Mouse (Mus musculus): ENCODE data around the gene Itpk1. TPM values are rescaled to one million over a fixed set of nuclear protein-coding genes. Genes with fewer than 3 reads are reported as not detected.

Itpk1 gene
- polyA plus RNA-seq, 1 experiment: 126 TPM

- no peaks in the 10 kb centered on the region for H3K4me1 ChIP-seq (ENCODE audit: control insufficient read depth, insufficient read depth, insufficient read length, low read length)
- no peak overlapping the region for H3K27ac ChIP-seq (replicated peaks; ENCODE audit: low read depth, low read length)
- no peak overlapping the region for H3K4me3 ChIP-seq (ENCODE audit: insufficient read depth, low read depth, low read length)
Observed at GRCm38 (mm10) chr12:102723861-102724260, 19.1 kb upstream of the Itpk1 start.

- Histone ChIP-seq H3K27ac (replicated peaks; ENCODE audit: low read depth, low read length) (no peak overlapping the region), H3K4me1 (ENCODE audit: control insufficient read depth, insufficient read depth, insufficient read length, low read length) (no peaks in the 10 kb centered on the region), H3K4me3 (ENCODE audit: insufficient read depth, low read depth, low read length) (no peak overlapping the region)
Observed at GRCm38 (mm10) chr12:102722966-102723365, 18.2 kb upstream of the Itpk1 start.

- H3K4me3 ChIP-seq (ENCODE audit: insufficient read depth, low read depth, low read length): no peak overlapping the region
- no peak overlapping the region for H3K27ac ChIP-seq (replicated peaks; ENCODE audit: low read depth, low read length)
- no peaks in the 10 kb centered on the region for H3K4me1 ChIP-seq (ENCODE audit: control insufficient read depth, insufficient read depth, insufficient read length, low read length)
Observed at GRCm38 (mm10) chr12:102722451-102722850, 17.7 kb upstream of the Itpk1 start.

- H3K27ac ChIP-seq (replicated peaks; ENCODE audit: low read depth, low read length): no peak overlapping the region
- no peaks in the 10 kb centered on the region for H3K4me1 ChIP-seq (ENCODE audit: control insufficient read depth, insufficient read depth, insufficient read length, low read length)
- H3K4me3 ChIP-seq (ENCODE audit: insufficient read depth, low read depth, low read length): no peak overlapping the region
Observed at GRCm38 (mm10) chr12:102719552-102720315, 15.0 kb upstream of the Itpk1 start.

- H3K27ac ChIP-seq (replicated peaks; ENCODE audit: low read depth, low read length): no peak overlapping the region
- no peaks in the 10 kb centered on the region for H3K4me1 ChIP-seq (ENCODE audit: control insufficient read depth, insufficient read depth, insufficient read length, low read length)
- H3K4me3 ChIP-seq (ENCODE audit: insufficient read depth, low read depth, low read length): no peak overlapping the region
Observed at GRCm38 (mm10) chr12:102714654-102715395, 10.1 kb upstream of the Itpk1 start.

GRCm38 (mm10) chr12:102714116-102714515 lies 9.4 kb upstream of the Itpk1 start:
- Histone ChIP-seq H3K27ac (replicated peaks; ENCODE audit: low read depth, low read length) (no peak overlapping the region; the same call in 1 of the 2 replicates), H3K4me3 (ENCODE audit: insufficient read depth, low read depth, low read length) (no peak overlapping the region), H3K4me1 (ENCODE audit: control insufficient read depth, insufficient read depth, insufficient read length, low read length) (no peaks in the 10 kb centered on the region)

GRCm38 (mm10) chr12:102713153-102713865 lies 8.6 kb upstream of the Itpk1 start:
- Histone ChIP-seq H3K4me3 (ENCODE audit: insufficient read depth, low read depth, low read length) (peak overlapping the region; percentile 27), H3K27ac (replicated peaks; ENCODE audit: low read depth, low read length) (peak overlapping the region; percentile 41), H3K4me1 (ENCODE audit: control insufficient read depth, insufficient read depth, insufficient read length, low read length) (no peaks in the 10 kb centered on the region)

GRCm38 (mm10) chr12:102710851-102711375 lies 6.2 kb upstream of the Itpk1 start:
- Histone ChIP-seq H3K4me1 (ENCODE audit: control insufficient read depth, insufficient read depth, insufficient read length, low read length) (no peaks in the 10 kb centered on the region), H3K4me3 (ENCODE audit: insufficient read depth, low read depth, low read length) (no peak overlapping the region), H3K27ac (replicated peaks; ENCODE audit: low read depth, low read length) (no peak overlapping the region)

GRCm38 (mm10) chr12:102709896-102710295 lies 5.2 kb upstream of the Itpk1 start:
- Histone ChIP-seq H3K4me3 (ENCODE audit: insufficient read depth, low read depth, low read length) (no peak overlapping the region), H3K27ac (replicated peaks; ENCODE audit: low read depth, low read length) (no peak overlapping the region), H3K4me1 (ENCODE audit: control insufficient read depth, insufficient read depth, insufficient read length, low read length) (no peaks in the 10 kb centered on the region)

GRCm38 (mm10) chr12:102708220-102708619 lies 3.5 kb upstream of the Itpk1 start:
- H3K4me1 ChIP-seq (ENCODE audit: control insufficient read depth, insufficient read depth, insufficient read length, low read length): no peaks in the 10 kb centered on the region
- H3K27ac ChIP-seq (replicated peaks; ENCODE audit: low read depth, low read length): peak overlapping the region; percentile 32; the same call in 1 of the 2 replicates
- no peak overlapping the region for H3K4me3 ChIP-seq (ENCODE audit: insufficient read depth, low read depth, low read length)

GRCm38 (mm10) chr12:102706833-102707463 lies 2.2 kb upstream of the Itpk1 start:
- H3K4me1 ChIP-seq (ENCODE audit: control insufficient read depth, insufficient read depth, insufficient read length, low read length): no peaks in the 10 kb centered on the region
- H3K4me3 ChIP-seq (ENCODE audit: insufficient read depth, low read depth, low read length): no peak overlapping the region

GRCm38 (mm10) chr12:102705906-102706640 lies 1.3 kb upstream of the Itpk1 start:
- 0 out of 2 replicates have a peak overlapping the region, but pooled peaks have one; percentile 16 for H3K27ac ChIP-seq (replicated peaks; ENCODE audit: low read depth, low read length)
- H3K4me3 ChIP-seq (ENCODE audit: insufficient read depth, low read depth, low read length): no peak overlapping the region
- H3K4me1 ChIP-seq (ENCODE audit: control insufficient read depth, insufficient read depth, insufficient read length, low read length): 0 out of 2 replicates have a peak, but pooled peaks cover 2% of the 10 kb centered on the region

More at GRCm38 (mm10) chr12:102706833-102707463, 2.2 kb upstream of the Itpk1 start:
- no peak overlapping the region for H3K27ac ChIP-seq (replicated peaks; ENCODE audit: low read depth, low read length)

- 0 out of 2 replicates have a peak overlapping the region, but pooled peaks have one; percentile 58 for H3K27ac ChIP-seq (replicated peaks; ENCODE audit: low read depth, low read length)
- 0 out of 2 replicates have a peak, but pooled peaks cover 2% of the 10 kb centered on the region for H3K4me1 ChIP-seq (ENCODE audit: control insufficient read depth, insufficient read depth, insufficient read length, low read length)
- peak overlapping the region; percentile 76 for H3K4me3 ChIP-seq (ENCODE audit: insufficient read depth, low read depth, low read length)
Observed at GRCm38 (mm10) chr12:102705216-102705871, 614 bp upstream of the Itpk1 start.
